Mouse (Mus musculus) heart, embryonic 12.5 days (tissue): ENCODE data around the gene Ptpdc1. TPM values are rescaled to one million over a fixed set of nuclear protein-coding genes. Genes with fewer than 3 reads are reported as not detected.
A peak's percentile ranks its signal among the peaks of the same experiment; 100 is the strongest.

Experiments used
- ATAC-seq: fragments of 200-750 bp; cut with Nextera tagmentation; 2 replicates; pipeline ENCODE4 v1.8.0; 2017; ENCODE audit warnings: moderate TSS enrichment, moderate library complexity; ENCODE audit not compliant: insufficient number of reproducible peaks, low FRiP score
- H3K27ac ChIP-seq: fragments of 300-500 bp; sonication (generic); 2 replicates; pipeline ENCODE4 v1.5.1; 2016; ENCODE audit warnings: mild to moderate bottlenecking, moderate library complexity; ENCODE audit not compliant: poor library complexity, severe bottlenecking
- H3K27me3 ChIP-seq: fragments of 300-500 bp; sonication (generic); replicated peaks from 2 replicates; pipeline ENCODE4 v1.6.1; 2016; ENCODE audit warnings: mild to moderate bottlenecking, moderate library complexity
- H3K36me3 ChIP-seq: fragments of 300-500 bp; sonication (generic); 2 replicates; pipeline ENCODE4 v1.6.1; 2016; ENCODE audit warnings: mild to moderate bottlenecking, moderate library complexity
- H3K4me1 ChIP-seq: fragments of 300-500 bp; sonication (generic); replicated peaks from 2 replicates; pipeline ENCODE4 v1.6.1; 2016; ENCODE audit warnings: mild to moderate bottlenecking
- H3K4me2 ChIP-seq: fragments of 300-500 bp; sonication (generic); 2 replicates; pipeline ENCODE4 v1.6.1; 2016; ENCODE audit warnings: mild to moderate bottlenecking, moderate library complexity
- H3K4me3 ChIP-seq: fragments of 300-500 bp; sonication (generic); 2 replicates; pipeline ENCODE4 v1.5.1; 2016; ENCODE audit warnings: mild to moderate bottlenecking
- H3K9ac ChIP-seq: fragments of 300-500 bp; sonication (generic); 2 replicates; pipeline ENCODE4 v1.6.1; 2016; ENCODE audit warnings: mild to moderate bottlenecking, moderate library complexity
- H3K9me3 ChIP-seq: fragments of 300-500 bp; sonication (generic); replicated peaks from 2 replicates; pipeline ENCODE4 v1.6.1; 2016; ENCODE audit warnings: mild to moderate bottlenecking, moderate library complexity
- WGBS: fragments of 180-500 bp; shearing (Covaris S2); methylation state at CpG from one replicate; pipeline ENCODE4 v1.1.7; 2016; 5-methylcytosine and 5-hydroxymethylcytosine counted together
- polyA plus RNA-seq: library from polyadenylated mRNA; unstranded; fragments of >200 nt; fragmentation: Nextera tagmentation; extraction: Ambion mirVana; gene quantifications from 2 replicates; pipeline ENCODE4 v1.2.1, GENCODE M21; 2016

Ptpdc1 gene
- polyA plus RNA-seq, 1 experiment from 2014 or later: 6.8 TPM

DNA sequence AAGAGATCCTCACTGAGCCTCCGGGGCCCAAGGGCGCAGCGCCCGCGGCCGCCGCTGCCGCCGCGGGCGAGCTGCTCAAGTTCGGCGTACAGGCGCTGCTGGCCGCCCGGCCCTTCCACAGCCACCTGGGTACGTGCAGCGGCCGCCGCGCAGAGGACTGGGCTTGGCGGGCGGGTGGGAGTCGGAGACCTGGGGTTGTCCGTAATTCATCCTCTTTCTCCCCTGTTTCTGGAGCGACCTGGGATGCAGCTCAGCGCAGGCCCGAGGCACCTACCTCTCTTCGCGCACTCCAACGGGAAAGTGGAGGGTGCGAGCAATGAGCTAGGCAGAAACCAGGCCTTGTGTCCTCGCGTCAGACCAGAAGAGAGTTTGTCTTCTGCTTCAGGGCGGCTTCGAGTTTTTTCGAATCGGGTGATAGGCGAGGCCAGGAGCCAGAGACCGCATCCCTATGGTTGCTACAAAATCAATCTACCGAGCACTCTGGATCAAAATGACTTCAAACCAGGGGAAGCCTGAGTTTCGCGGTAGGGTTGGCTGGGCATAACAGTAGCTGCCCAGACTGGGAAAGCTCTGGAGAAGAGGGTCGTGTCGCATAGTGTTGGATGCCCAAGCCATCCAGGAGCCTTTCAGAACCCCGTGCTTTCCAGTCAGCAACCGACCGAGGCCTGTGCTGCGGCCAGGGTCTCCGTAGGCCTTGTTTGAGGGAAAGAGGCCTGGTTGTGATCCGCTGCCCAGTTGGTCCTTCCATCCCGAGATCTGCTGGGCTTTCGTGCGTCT is 37.9 kb upstream of the Ptpdc1 start:
- Histone ChIP-seq H3K9me3 (no peaks in the 10 kb centered on the region), H3K4me2 (peak overlapping the region; percentile 85), H3K4me3 (peak overlapping the region; percentile 53), H3K36me3 (no peaks in the 10 kb centered on the region), H3K4me1 (peaks cover 44% of the 10 kb centered on the region), H3K27ac (no peak overlapping the region), H3K9ac (peak overlapping the region; percentile 57; the same call in 1 of the 2 replicates), H3K27me3 (peaks cover 94% of the 10 kb centered on the region)
- 2% methylated on average over 54 of the region's 54 CpGs for WGBS
- ATAC-seq: no peak

DNA sequence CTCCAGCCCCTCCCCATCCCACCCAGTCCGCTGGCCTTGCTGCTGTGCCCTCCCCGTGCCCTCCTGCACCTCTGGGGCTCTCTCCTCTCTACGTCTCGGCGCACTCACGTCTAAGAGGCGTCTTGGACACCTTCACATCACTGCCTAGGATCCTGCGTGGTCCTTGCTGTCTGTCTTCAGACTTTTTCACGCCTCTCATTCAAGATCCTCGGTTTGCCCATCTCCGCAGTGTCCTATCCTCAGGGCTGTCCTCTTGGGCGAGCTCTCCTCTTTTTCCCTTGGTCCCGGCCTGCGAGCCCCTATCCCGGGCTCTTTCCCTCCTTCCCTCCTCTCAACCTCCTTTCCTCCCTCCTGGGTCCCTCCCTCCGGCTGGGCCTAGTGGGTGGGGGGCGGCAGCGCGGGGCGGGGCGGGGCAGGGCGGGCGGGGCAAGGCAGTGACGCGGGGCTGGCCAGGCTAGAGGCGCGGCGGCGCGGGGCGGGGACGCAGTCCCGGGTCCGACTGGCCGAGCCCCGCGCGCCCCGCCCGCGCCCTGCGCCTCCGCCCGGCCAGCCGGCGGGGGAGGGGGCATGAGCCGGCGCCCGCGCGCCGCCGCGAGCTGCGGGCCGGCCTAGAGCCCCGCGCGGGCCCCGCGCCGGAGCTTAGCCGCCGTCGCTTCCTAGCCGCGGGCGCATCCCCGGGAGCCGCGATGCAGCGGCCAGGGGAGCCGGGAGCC is 37.1 kb upstream of the Ptpdc1 start, which contains the start of gene Barx1:
TSS of gene Barx1 (plus strand) at position 568 of the 713 bp plus-strand sequence.
- peak within 1 kb of the TSS; percentile 85 for H3K4me2 ChIP-seq
- under 1% methylated on average over 62 of the region's 73 CpGs for WGBS
- H3K9ac ChIP-seq: peak within 1 kb of the TSS; percentile 57; the same call in 1 of the 2 replicates
- peak; percentile 42; the same call in 1 of the 2 replicates for ATAC-seq
- no peaks in the 10 kb centered on the region for H3K9me3 ChIP-seq
- peaks cover 91% of the 10 kb centered on the region for H3K27me3 ChIP-seq
- peaks cover 45% of the 10 kb centered on the region for H3K4me1 ChIP-seq
- H3K36me3 ChIP-seq: no peaks in the 10 kb centered on the region
- peak within 1 kb of the TSS; percentile 53 for H3K4me3 ChIP-seq
- H3K27ac ChIP-seq: no peak within 1 kb of the TSS

DNA sequence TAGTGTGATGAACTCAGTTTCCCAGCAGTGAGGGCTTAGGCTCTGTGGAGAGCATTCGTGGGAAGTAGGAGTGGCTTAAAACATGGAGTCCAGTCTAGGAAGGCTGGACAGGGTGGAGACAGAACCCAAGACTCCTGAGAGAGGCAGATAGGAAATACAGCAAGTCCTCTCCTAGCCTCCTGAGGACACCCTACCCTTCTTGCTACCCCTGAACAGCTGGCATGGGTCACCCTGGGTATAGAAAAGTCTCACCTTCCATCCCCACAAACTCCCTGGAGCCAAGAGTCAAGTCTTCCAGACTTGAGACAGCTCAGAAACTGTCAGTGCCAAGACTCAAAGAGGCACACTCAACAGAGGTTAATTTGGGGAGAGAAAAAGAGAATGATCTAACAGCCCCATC is 36.1 kb upstream of the Ptpdc1 start:
- H3K36me3 ChIP-seq: no peaks in the 10 kb centered on the region
- 7% methylated on average over 1 of the region's 1 CpGs for WGBS
- no peak overlapping the region for H3K9ac ChIP-seq
- no peak for ATAC-seq
- H3K4me2 ChIP-seq: no peak overlapping the region
- peaks cover 45% of the 10 kb centered on the region for H3K4me1 ChIP-seq
- no peak overlapping the region for H3K27ac ChIP-seq
- H3K9me3 ChIP-seq: no peaks in the 10 kb centered on the region
- H3K27me3 ChIP-seq: peaks cover 92% of the 10 kb centered on the region
- no peak overlapping the region for H3K4me3 ChIP-seq

DNA sequence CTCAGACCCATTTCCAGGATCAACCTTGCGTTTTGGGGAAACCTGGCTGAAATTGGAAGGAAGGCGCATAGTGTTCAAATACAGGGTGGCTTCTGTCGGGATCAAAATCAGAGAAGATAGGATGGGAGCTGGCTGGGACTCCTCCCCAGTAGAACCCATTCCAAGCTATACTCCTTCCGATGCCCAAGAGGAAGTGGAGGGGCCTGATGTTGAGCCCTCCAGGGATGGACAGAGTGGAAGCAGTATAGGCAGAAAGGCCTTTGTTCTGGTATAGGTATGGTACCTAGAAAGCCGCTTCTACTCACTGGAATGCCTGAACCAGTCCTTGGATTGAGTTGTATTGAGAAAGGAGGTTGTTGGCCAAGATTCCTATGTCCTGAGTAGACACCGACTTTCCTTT is 35.3 kb upstream of the Ptpdc1 start:
- Histone ChIP-seq H3K9me3 (no peaks in the 10 kb centered on the region), H3K36me3 (no peaks in the 10 kb centered on the region), H3K4me2 (no peak overlapping the region), H3K27ac (no peak overlapping the region), H3K27me3 (peaks cover 92% of the 10 kb centered on the region), H3K9ac (no peak overlapping the region), H3K4me3 (no peak overlapping the region), H3K4me1 (peaks cover 42% of the 10 kb centered on the region)
- WGBS: 17% methylated on average over 6 of the region's 6 CpGs
- no peak for ATAC-seq

DNA sequence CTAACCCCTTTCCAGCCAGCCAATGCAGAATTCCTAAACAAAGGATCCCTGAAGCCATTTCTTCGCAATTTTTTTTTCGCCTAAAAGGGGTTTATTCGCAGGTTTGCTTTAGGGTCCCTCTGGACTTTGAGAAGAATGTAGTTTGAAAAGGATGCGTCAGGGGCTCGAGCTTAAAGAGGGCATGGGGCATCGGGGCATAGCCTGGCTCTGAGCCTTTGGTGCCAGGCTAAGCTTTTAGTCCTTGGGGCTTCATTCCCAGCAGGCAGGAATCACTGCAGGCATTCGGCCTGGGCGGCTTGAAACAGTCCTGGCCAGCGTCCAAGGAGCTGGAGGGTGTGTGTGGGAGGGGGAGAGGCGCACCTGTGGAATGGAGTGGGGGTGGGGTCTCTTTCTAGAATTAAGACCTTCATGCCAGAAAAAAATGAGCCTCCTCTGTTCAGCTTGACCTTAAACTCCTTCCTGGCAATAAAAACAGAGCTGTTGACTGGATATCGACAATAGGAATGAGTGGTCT is 34.8 kb upstream of the Ptpdc1 start:
- Histone ChIP-seq H3K9ac (0 out of 2 replicates have a peak overlapping the region, but pooled peaks have one; percentile 52), H3K27me3 (peaks cover 91% of the 10 kb centered on the region), H3K36me3 (no peaks in the 10 kb centered on the region), H3K27ac (no peak overlapping the region), H3K9me3 (no peaks in the 10 kb centered on the region), H3K4me2 (peak overlapping the region; percentile 63), H3K4me1 (peaks cover 40% of the 10 kb centered on the region), H3K4me3 (no peak overlapping the region; the same call in 1 of the 2 replicates)
- WGBS: 2% methylated on average over 11 of the region's 11 CpGs
- no peak for ATAC-seq

DNA sequence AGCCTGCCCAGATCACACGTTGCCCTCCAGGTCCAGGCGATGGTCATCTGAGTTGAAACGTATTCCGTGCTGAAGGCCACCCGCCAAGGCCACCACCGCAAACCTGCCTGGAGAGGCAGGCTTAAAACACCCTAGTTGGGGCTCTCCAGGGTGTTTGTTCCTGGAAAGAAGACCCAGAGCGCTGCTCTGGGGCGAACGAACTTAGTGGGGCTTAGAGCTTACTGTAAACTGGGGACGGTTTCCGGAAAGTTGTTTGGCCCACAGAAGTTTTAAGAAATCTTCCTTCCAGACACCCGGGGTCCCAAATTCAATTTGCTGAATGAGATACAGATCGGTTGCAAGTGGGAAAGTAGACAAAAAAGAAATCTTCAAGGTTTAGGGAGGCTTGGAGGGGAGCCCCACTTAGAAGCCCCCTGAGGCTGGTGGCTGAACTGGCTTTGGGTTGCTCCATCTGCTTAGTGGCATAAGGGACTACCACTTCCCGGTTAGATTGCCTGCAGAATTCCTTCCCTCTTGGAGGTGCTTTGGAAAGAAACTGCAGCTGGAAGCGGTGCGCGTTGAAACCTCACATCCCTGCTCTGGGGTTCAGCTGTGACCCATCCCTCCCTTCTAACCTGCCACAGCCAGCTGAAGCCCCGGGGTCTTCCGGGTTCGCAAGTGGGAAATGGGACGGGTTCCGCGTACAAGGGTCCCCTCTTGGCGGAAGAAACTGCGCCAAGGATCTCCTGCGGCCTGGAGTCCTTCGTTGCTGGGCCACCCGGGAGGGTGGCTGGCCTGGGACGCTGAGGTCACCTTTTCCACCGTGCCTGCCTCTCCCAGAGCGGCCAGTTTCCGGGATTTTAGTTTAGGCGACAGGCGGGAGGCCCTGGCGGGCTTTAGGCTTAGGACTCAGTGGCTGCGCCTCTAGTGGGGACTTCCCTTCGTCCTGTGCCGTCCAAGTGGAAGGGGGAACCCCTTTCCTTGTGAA is 34.1 kb upstream of the Ptpdc1 start:
- Histone ChIP-seq H3K4me3 (peak overlapping the region; percentile 35), H3K27me3 (peaks cover 91% of the 10 kb centered on the region), H3K9me3 (no peaks in the 10 kb centered on the region), H3K36me3 (no peaks in the 10 kb centered on the region), H3K4me1 (peaks cover 34% of the 10 kb centered on the region), H3K9ac (peak overlapping the region; percentile 52; the same call in 1 of the 2 replicates), H3K4me2 (peak overlapping the region; percentile 63), H3K27ac (no peak overlapping the region)
- 2% methylated on average over 38 of the region's 38 CpGs for WGBS
- no peak for ATAC-seq

DNA sequence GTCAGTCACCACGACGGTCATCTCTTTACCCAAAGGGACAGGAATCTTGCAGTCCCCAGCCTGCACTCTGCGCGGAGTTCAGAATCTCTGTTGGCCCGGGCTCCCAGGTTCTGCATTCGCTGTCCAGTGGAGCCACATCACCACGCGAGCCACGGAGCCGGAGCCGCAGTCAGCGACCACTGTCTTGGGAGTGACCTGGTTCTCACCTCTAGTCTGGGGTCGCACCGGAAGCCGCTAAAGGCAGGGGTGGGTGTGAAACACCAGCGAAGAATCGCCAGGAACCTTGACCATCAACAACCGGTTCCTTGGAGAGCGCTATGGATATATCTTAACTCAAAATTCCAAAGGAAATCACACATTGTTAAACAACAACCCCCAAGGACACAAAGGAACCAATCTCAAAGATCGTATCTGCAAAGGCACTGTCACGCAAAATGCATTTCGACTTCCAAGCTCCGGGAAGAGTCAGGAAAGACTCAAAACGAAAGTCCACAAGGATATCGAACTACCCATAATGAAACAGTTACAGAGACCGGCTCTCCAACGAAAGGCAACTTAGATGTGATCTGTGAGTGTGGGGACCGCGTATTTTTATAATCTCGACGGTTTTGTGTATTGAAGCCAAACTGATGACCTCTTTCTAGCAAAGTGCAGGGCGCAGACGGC is 33.3 kb upstream of the Ptpdc1 start:
- Histone ChIP-seq H3K4me1 (peaks cover 34% of the 10 kb centered on the region), H3K27me3 (peaks cover 88% of the 10 kb centered on the region), H3K9me3 (no peaks in the 10 kb centered on the region), H3K36me3 (no peaks in the 10 kb centered on the region), H3K4me3 (peak overlapping the region; percentile 17), H3K27ac (no peak overlapping the region), H3K9ac (no peak overlapping the region), H3K4me2 (peak overlapping the region; percentile 63)
- 2% methylated on average over 33 of the region's 33 CpGs for WGBS
- no peak for ATAC-seq

DNA sequence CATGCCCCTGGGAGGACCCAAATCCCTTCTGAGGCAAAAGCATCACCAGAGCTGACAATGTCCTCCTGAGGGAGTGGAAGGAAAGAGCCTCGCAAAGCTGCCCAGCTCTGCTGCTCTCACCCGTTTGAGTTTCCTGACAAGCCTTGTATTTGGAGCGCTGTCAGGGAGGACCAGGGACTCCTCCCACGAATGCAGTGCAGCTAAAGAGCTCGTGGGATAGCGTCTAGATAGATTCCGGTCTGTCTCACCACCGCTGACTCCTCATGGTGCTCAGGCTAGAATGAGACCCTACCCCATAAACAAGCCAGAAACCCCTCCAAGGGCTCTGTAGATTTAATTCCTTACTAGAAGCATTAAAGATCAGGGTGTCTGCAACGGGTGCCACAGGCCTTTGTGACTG is 32.3 kb upstream of the Ptpdc1 start:
- Histone ChIP-seq H3K27me3 (peaks cover 88% of the 10 kb centered on the region), H3K9me3 (no peaks in the 10 kb centered on the region), H3K27ac (no peak overlapping the region), H3K4me1 (peaks cover 28% of the 10 kb centered on the region), H3K9ac (no peak overlapping the region), H3K36me3 (no peaks in the 10 kb centered on the region), H3K4me2 (no peak overlapping the region), H3K4me3 (no peak overlapping the region)
- 1% methylated on average over 9 of the region's 9 CpGs for WGBS
- ATAC-seq: no peak

DNA sequence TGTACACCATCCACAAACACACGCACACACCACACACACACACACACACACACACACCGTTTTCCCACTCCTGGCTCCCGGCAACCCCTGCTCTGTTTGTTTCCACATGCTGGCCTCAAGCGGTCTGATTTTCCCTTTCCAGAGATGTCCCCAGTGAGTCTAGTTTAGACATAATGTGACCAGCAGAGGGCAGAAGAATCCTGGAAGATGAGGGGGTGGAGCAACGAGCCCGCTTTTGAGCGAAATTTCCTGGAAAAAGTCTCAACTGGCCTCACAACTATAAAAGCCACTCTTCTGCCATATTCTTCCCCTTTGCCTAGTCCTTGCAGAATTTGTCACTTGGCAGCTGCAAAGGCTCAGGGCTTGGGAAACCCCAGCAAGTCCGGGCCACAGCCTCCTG is 30.2 kb upstream of the Ptpdc1 start:
- Histone ChIP-seq H3K4me2 (peak overlapping the region; percentile 45), H3K9me3 (no peaks in the 10 kb centered on the region), H3K27ac (no peak overlapping the region), H3K9ac (0 out of 2 replicates have a peak overlapping the region, but pooled peaks have one; percentile 26), H3K27me3 (peaks cover 75% of the 10 kb centered on the region), H3K36me3 (no peaks in the 10 kb centered on the region), H3K4me3 (no peak overlapping the region), H3K4me1 (peaks cover 23% of the 10 kb centered on the region)
- ATAC-seq: peak; percentile 57
- WGBS: 2% methylated on average over 8 of the region's 8 CpGs
